Mouse (Mus musculus) frontal cortex, postnatal 25 days (tissue): ENCODE measurements around the gene Rbbp8nl.

Source experiments
- DNase-seq, 2 experiments: peaks; one replicate each; pipeline ENCODE4 v3.0.0; 2022; ENCODE audit warnings: low spot score in 2 of 2

Gene Rbbp8nl

DNA sequence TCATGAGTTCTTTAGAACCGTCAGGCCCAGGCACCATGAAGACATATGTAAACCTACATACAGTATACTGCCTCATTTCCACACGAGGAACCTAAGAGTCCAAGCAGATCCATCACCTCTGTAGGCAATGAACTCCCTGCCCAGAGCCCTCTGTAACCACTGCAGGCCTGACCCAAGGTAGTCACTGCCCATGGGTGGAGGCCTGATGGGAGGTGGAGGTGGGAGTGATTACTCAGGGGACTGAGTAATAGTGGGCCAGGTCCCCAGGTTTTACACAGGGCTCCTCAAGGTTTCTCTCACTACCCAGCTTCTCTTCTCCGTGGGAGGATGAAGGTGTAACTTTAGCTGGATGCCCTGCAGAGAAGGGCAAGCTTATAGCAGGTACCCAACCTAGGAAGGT lies 60.5 kb downstream of the Rbbp8nl start:
- no peak for DNase-seq

DNA sequence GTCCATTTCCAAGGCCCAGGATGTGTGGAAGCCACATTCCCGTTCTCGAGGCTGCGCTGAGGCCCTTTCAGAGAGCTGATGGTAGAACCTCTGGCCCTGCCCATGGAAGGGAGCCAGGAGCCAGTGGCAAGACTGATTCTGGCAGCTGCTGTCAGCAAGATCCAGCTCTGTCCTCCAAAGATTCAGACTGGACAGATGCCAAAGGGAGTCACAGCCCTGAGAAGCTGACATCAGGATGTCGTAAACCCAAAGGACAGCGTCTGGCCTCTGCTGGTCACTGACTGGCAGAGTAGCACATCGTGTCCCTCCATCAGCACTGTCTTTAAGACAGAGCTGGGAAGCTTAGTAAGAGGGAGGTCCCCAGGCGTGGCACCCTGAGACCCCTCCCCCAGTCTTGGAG lies 61.1 kb downstream of the Rbbp8nl start:
- DNase-seq, result no peak

DNA sequence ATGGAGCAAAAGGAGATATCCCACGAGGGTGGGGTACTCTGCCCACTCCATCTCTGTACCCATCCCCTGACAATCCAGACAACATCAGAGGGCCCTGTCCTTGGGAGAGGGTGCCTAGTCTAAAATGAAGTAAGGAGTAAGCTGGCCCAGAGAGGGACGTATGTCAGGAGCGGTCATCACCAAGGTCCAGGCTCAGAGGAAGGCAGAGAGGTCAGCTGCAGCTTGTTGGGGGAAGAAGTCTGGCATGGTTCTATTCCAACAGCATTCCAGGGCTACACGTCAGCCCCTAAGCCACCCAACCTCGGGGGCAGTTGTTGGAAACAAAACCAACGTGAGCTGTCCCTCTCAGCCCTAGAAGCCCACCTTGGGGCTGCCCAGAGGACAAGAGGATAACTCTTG lies 61.6 kb downstream of the Rbbp8nl start:
- DNase-seq, result no peak
